Mouse (Mus musculus) megakaryocyte, adult 5-6 weeks (primary cell): ENCODE measurements around the gene Card6. TPM values are rescaled to one million over a fixed set of nuclear protein-coding genes. Genes with fewer than 3 reads are reported as not detected.

Source experiments
- ATAC-seq: 2 replicates; pipeline ENCODE4 v1.8.0; 2016; ENCODE audit warnings: mild to moderate bottlenecking, inconsistent platforms; ENCODE audit not compliant: poor library complexity, severe bottlenecking
- total RNA-seq, 2 experiments: library from RNA; stranded (forward) in 1 of 2; stranded (reverse) in 1 of 2; fragments of 153-499, 151-499 nt in 1 of 2; fragments of 221-1000, 200-1000 nt in 1 of 2; gene quantifications; 2 replicates each; pipeline versions ENCODE4 v1.2.3 to v1.2.4; 2015 to 2017

Card6 gene
- total RNA-seq (2015) (8.9 and 9.7 TPM in 2 replicates), total RNA-seq (2017) (5.2 and 6.0 TPM in 2 replicates)

GRCm38 (mm10) chr15:5107686-5108654, at the start of gene Card6:
Card6 (minus strand) TSS chr15:5108539.
- peak; percentile 84 for ATAC-seq

- ATAC-seq, result no peak
Observed at GRCm38 (mm10) chr15:5157386-5157785, 49.0 kb upstream of the Card6 start.

GRCm38 (mm10) chr15:5156355-5156754, 48.0 kb upstream of the Card6 start:
- ATAC-seq, result no peak

GRCm38 (mm10) chr15:5155093-5155492, 46.8 kb upstream of the Card6 start:
- ATAC-seq, result no peak

GRCm38 (mm10) chr15:5154621-5155020, 46.3 kb upstream of the Card6 start:
- no peak for ATAC-seq

- ATAC-seq, result no peak
Observed at GRCm38 (mm10) chr15:5152171-5152570, 43.8 kb upstream of the Card6 start.

- ATAC-seq, result no peak
Observed at GRCm38 (mm10) chr15:5149187-5149586, 40.8 kb upstream of the Card6 start.

- ATAC-seq, result no peak
Observed at GRCm38 (mm10) chr15:5145196-5145945, 37.0 kb upstream of the Card6 start.

GRCm38 (mm10) chr15:5144021-5144778, 35.9 kb upstream of the Card6 start:
- no peak for ATAC-seq

GRCm38 (mm10) chr15:5143361-5144020, 35.2 kb upstream of the Card6 start, which contains the start of gene Prkaa1:
Prkaa1 (plus strand) TSS chr15:5143861.
- peak; percentile 88 for ATAC-seq

- no peak for ATAC-seq
Observed at GRCm38 (mm10) chr15:5142714-5143113, 34.4 kb upstream of the Card6 start.

- ATAC-seq, result no peak
Observed at GRCm38 (mm10) chr15:5142047-5142446, 33.7 kb upstream of the Card6 start.

GRCm38 (mm10) chr15:5140357-5140756, 32.0 kb upstream of the Card6 start:
- ATAC-seq, result no peak

GRCm38 (mm10) chr15:5139863-5140262, 31.5 kb upstream of the Card6 start:
- ATAC-seq, result no peak

GRCm38 (mm10) chr15:5139366-5139765, 31.0 kb upstream of the Card6 start:
- no peak for ATAC-seq

- no peak for ATAC-seq
Observed at GRCm38 (mm10) chr15:5138021-5138856, 29.9 kb upstream of the Card6 start.

- ATAC-seq, result peak; percentile 46; the same call in 1 of the 2 replicates
Observed at GRCm38 (mm10) chr15:5134945-5135483, 26.7 kb upstream of the Card6 start.

- ATAC-seq, result no peak
Observed at GRCm38 (mm10) chr15:5134179-5134578, 25.8 kb upstream of the Card6 start.

GRCm38 (mm10) chr15:5133301-5133700, 25.0 kb upstream of the Card6 start:
- ATAC-seq, result no peak
